Mouse (Mus musculus) layer of hippocampus, adult 2 months (tissue): ENCODE measurements at regions not wholly inside any gene's neighbourhood (a gene's known extent, or its start where the extent isn't known, plus 50 kb on each side); places are given as distances from the start of the nearest gene placed in this dataset.
A peak's percentile ranks its signal among the peaks of the same experiment; 100 is the strongest.

Experiments used
- DNase-seq, 2 experiments: peaks; one replicate each; pipeline ENCODE4 v3.0.0; 2022; ENCODE audit warnings: low spot score in 2 of 2
- H3K27ac ChIP-seq: fragments of 200-600 bp; 2 replicates; pipeline ENCODE4 v1.8.1; 2022
- H3K4me3 ChIP-seq: fragments of 200-600 bp; 2 replicates; pipeline ENCODE4 v1.8.1; 2022; ENCODE audit warnings: mild to moderate bottlenecking
- CTCF ChIP-seq: fragments of 200-600 bp; conservative IDR thresholded peaks from 2 replicates; pipeline ENCODE4 v1.8.1; 2022; ENCODE audit warnings: antibody characterized with exemption, mild to moderate bottlenecking, moderate library complexity

- Histone ChIP-seq H3K27ac (no peak overlapping the region), H3K4me3 (no peak overlapping the region)
- TF ChIP-seq CTCF, result no peak
- DNase-seq, result no peak
Observed at GRCm38 (mm10) chr12:49969546-49969945, 584.6 kb downstream of the Gm43517 start.

- TF ChIP-seq CTCF, result no peak
- no peak for DNase-seq
Observed at GRCm38 (mm10) chr12:49974591-49975323, 589.8 kb downstream of the Gm43517 start.

GRCm38 (mm10) chr12:49975553-49975952, 590.6 kb downstream of the Gm43517 start:
- no peak for TF ChIP-seq CTCF
- H3K4me3 ChIP-seq, result no peak overlapping the region
- no peak overlapping the region for H3K27ac ChIP-seq
- DNase-seq, result no peak

More at GRCm38 (mm10) chr12:49974591-49975323, 589.8 kb downstream of the Gm43517 start:
- Histone ChIP-seq H3K4me3 (no peak overlapping the region), H3K27ac (no peak overlapping the region)

- DNase-seq, result no peak
- no peak for TF ChIP-seq CTCF
- Histone ChIP-seq H3K27ac (no peak overlapping the region), H3K4me3 (no peak overlapping the region)
Observed at GRCm38 (mm10) chr12:49992501-49993079, 607.6 kb downstream of the Gm43517 start.

- H3K4me3 ChIP-seq, result no peak overlapping the region
- no peak overlapping the region for H3K27ac ChIP-seq
- no peak for TF ChIP-seq CTCF
- no peak for DNase-seq
Observed at GRCm38 (mm10) chr12:50038808-50039374, 610.0 kb downstream of the Prkd1 start.

- no peak for TF ChIP-seq CTCF
- DNase-seq, result peak in 1 of 2 experiments; percentile 32
- H3K27ac ChIP-seq, result peak overlapping the region; percentile 69
- no peak overlapping the region for H3K4me3 ChIP-seq
Observed at GRCm38 (mm10) chr12:50061286-50061685, 587.6 kb downstream of the Prkd1 start.

GRCm38 (mm10) chr12:50066394-50066793, 582.5 kb downstream of the Prkd1 start:
- DNase-seq, result no peak
- Histone ChIP-seq H3K4me3 (no peak overlapping the region), H3K27ac (no peak overlapping the region)
- no peak for TF ChIP-seq CTCF

GRCm38 (mm10) chr12:50071797-50072196, 577.1 kb downstream of the Prkd1 start:
- Histone ChIP-seq H3K27ac (no peak overlapping the region), H3K4me3 (no peak overlapping the region)

GRCm38 (mm10) chr12:50072359-50072758, 576.5 kb downstream of the Prkd1 start:
- TF ChIP-seq CTCF, result no peak
- H3K27ac ChIP-seq, result no peak overlapping the region
- H3K4me3 ChIP-seq, result no peak overlapping the region
- no peak for DNase-seq

More at GRCm38 (mm10) chr12:50071797-50072196, 577.1 kb downstream of the Prkd1 start:
- no peak for TF ChIP-seq CTCF
- DNase-seq, result no peak

GRCm38 (mm10) chr12:50073684-50074083, 575.2 kb downstream of the Prkd1 start:
- DNase-seq, result no peak
- H3K27ac ChIP-seq, result no peak overlapping the region
- no peak overlapping the region for H3K4me3 ChIP-seq
- no peak for TF ChIP-seq CTCF

- TF ChIP-seq CTCF, result no peak
Observed at GRCm38 (mm10) chr12:50081157-50081556, 567.7 kb downstream of the Prkd1 start.

GRCm38 (mm10) chr12:50081571-50081970, 567.3 kb downstream of the Prkd1 start:
- peak overlapping the region; percentile 10; the same call in 1 of the 2 replicates for H3K4me3 ChIP-seq
- peak overlapping the region; percentile 86 for H3K27ac ChIP-seq
- no peak for TF ChIP-seq CTCF
- peak; percentile 48 to 72 for DNase-seq

More at GRCm38 (mm10) chr12:50081157-50081556, 567.7 kb downstream of the Prkd1 start:
- no peak for DNase-seq
- peak overlapping the region; percentile 10; the same call in 1 of the 2 replicates for H3K4me3 ChIP-seq
- peak overlapping the region; percentile 86 for H3K27ac ChIP-seq

GRCm38 (mm10) chr12:50084517-50084916, 564.4 kb downstream of the Prkd1 start:
- Histone ChIP-seq H3K4me3 (no peak overlapping the region), H3K27ac (peak overlapping the region; percentile 86)
- no peak for TF ChIP-seq CTCF
- DNase-seq, result peak in 1 of 2 experiments; percentile 49
